Mouse (Mus musculus) T-helper 1 cell (primary cell): ENCODE data around the gene Gbe1.

ENCODE experiments used
- in situ Hi-C: fragments of 300-600 bp; cut with MboI, MseI; formaldehyde crosslinking; loops from one replicate; pipeline ENCODE4 v1.15.1; 2025; ENCODE audit warnings: high pct_unique_total_duplicates

The Gbe1 gene

DNA sequence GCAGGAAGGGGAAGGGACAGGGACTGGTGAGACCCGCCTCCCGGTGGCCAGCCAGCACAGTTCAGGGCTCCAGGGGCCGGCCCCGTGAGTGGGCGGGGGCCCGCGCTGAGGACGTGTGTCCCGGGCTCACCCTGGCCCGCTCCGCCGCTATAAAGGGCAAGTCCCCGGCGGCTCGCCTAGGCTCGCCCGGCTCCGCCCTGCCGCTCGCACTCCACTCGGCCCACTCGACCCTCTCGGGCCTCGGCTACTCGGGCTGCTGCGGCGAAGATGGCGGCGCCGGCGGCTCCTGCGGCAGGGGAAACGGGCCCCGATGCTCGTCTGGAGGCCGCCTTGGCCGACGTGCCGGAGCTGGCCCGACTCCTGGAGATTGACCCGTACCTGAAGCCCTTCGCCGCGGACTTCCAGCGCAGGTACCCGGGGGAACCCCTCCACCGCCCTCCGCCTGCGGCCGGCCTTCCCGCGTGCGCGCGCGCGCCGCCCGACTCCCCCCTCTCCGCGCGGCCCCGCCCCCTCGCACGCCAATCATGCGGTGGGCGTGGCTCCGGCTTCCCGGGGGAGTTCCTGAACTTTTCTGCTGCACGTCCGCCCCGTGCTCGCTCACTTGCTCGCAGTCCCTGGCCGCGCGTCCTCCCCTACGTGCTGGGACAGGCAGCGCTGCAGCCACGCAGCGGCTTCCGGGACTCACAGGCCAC, at the start of gene Gbe1:
Gbe1 (plus strand) TSS at position 64 of the 692 bp plus-strand sequence.
- in situ Hi-C loops = no loop called here

DNA sequence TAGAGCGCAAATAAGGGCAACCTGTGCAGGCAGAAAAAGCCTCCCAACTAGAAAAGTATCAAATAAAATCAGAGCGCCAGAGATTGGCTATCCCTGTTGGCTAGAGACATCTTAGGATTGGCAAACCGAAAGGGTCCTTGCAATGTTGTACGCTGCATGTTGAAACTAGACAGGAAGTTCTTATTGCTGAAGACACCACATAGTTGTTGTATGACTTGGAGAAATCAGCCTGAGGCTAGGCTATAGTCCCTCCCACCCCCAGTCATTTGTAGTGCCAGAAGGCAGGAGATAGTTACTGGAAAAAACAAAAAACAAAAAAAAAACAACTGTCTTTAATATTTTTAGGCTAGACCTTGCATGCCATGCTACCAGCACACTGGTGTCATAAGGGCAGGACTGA, 3.1 kb upstream of the Gbe1 start:
- in situ Hi-C loops = no loop called here

DNA sequence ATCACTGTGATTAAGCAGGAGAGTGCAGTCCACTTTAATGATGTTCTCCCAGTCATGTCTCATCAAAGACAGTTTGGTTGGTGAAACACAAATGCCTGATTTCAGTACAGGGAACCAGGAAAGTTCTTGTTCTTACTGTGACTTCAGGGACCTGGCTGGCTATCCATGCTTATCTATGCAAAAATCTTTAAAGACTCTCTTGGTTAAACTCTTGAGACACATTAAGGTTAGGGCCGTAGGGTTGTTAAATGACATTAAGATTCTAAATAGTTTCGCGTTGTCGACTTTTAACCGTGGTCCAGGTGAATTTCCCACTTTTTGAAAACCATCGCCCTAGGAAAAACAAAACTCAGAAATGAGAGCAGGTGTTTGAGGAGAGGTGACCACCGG, 258 bp upstream of the Gbe1 start:
- in situ Hi-C loops = no loop called here

DNA sequence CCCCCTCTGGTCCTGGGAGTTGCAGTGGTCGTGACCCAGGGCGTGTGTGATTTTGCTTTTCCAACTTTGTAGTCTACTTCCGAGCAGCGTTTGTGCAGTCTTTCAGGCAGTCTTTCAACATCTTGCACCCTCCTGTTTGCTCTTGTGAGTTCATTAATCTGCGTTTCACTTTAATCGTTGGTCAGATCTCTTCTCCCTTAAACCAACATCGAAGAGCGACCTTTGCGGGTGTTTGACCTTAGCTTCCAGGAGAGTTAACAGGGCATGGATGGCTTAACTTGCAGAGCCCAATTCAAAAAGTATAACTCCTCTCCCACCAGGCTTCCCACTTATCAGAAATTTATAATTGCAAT, 805 bp downstream of the Gbe1 start:
- in situ Hi-C loops = no loop called here

DNA sequence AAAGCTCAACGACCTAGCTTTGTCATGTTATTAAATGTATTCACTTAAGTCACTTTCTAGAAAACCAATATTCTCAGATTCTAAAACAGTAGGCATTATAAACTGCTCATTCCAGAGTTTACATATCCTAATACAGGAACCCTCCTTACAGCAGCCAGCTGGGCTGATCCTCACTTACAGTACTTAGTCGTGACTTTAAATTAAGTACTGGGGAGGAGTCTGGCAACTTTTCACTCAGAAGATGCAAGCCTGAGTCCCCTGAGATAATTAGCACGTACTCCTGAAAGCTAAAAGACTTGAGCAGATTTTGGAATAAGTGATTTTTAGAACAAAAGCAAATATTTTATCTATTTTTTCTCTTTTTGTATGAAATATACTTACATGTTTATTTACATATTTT, 1.5 kb downstream of the Gbe1 start:
- in situ Hi-C loops = no loop called here

DNA sequence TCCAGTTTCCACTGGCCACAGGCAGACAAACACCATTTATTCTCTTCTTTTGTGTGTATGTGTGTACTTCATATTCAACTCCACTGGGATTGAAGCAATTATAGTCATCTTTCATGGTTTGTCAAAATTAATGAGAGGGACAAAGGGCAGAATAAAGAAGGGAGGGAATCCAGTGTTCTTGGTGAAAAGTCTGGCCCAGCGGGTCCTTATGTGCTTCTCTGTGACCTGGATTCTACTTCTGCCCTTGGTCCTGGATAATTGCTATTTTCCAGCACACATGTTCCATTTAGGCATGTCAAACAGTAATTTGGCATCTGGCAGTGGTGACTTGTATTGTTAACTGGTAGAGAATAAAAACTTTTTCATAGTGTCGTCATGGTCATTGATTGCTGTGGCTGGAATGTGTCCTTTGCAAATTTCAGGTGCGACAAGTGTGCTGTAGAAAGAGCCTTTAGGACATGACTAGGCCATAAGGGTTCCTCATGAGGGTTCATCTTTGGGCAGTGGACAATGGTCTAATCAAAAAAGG, 2.2 kb downstream of the Gbe1 start:
- in situ Hi-C loops = no loop called here

DNA sequence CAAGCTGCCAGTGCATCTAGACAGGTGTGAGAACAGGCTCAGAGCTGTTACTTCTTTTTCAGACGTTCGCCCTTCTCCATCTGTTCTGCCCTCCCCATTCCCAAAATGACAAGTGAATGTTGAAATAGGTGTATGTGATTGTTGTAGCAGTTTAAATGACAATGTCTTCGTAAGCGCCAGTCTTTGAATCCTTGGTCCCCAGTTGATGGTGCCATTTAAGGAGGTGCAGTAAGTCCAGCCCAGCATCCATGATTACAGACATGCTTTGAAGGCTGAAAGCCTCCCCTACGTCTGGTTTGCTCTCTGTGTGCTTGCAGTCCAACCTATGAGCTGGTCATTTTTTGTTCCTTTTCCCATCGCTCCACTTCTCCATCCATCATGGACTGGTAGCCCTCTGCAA, 5.6 kb downstream of the Gbe1 start:
- in situ Hi-C loops = no loop called here

DNA sequence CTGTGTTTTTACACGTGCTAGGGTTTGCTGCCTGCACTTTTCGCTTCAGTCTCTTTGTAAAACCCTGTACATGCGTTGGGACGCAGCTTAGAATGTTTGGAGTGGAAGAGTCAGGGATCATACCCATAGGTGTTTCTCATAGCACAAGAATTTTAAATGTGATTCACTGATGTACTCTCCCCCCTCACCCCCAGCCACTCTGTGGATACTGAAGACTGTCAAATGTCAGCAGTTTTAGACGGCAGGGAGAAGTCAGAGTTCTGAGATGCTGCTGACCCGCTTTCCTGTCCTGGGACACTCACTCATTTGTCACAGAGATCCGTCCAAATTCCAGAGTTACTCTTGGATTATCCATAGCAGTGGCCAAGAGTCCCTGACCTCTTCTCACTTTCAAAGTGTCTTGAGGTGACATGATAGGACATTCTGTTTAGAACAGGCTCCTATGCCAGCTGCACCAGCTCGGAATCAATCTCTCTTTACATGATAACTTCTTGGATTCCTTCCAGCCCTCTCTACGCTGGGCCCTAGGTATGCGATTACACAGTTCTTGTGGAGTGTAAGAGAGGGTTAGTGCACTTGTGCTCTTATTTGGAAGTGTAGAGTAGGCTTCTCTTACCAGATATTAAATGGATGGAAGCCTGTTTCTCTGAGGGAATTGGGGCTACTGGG, 7.0 kb downstream of the Gbe1 start:
- in situ Hi-C loops = no loop called here

DNA sequence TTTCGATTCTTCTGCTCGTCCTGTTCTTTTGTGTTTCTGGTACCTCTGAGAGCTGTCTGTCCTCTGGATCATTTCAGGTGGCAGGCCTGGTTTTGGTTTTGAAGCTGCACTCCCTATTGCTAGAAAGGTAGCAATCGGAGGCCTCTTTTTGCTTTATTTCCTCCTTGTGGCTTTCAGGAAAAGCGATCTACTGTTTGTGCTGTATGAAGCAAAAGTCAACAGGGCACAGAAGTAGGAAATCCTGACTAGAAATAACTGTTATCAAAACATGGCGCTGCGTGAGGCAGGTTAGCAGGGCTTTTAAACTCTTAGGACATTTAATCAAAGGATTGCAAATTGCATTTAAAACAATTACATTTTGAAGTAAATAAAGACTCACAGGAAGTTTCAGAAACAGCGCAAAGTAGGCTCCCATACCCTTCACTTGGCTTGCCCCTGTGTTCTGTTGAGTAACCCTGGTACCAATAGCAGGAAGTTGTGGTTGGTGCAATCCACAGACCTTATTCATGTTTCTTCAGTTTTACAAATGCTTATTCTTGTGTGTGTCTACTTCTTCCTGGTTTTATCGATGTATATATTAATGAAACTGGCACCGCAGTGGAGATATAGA, 12.7 kb downstream of the Gbe1 start:
- in situ Hi-C loops = no loop called here

DNA sequence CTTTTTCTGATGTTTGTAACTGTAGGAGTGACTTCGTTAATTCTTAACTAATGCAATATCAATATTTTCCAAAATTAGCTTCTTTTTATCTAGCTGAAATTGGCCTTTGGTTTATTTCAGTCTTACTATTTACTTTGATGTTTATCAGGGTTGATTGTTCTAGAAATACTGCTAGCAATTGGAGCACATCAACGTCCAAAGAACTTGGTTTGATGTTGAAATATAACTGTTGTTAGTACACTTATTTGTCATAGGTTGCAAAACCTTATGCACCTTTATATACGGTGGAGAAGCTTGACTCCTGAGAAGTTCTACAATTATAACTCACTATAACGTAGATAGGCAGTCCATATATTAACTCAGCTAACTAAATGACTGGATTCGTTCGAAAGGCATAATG, 14.8 kb downstream of the Gbe1 start:
- in situ Hi-C loops = no loop called here

DNA sequence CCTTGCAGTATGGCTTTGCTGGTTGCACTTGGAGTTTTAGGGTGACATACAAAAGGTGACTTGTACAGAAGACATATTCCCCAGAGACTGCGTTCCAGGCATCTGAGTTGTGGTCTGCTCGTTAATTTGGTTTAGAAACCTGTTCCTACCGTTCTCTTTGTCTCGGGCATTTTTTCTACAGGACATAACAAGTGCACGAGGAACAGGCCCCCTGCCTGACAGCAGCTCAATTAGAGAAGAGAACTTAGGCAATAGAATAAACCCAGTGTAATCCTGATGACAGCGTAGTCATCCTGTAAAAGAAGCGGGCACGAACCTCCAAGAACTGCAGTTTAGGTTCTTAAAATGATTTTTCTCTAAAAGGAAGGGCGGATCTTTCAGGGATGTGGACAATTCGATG, 15.3 kb downstream of the Gbe1 start:
- in situ Hi-C loops = no loop called here

DNA sequence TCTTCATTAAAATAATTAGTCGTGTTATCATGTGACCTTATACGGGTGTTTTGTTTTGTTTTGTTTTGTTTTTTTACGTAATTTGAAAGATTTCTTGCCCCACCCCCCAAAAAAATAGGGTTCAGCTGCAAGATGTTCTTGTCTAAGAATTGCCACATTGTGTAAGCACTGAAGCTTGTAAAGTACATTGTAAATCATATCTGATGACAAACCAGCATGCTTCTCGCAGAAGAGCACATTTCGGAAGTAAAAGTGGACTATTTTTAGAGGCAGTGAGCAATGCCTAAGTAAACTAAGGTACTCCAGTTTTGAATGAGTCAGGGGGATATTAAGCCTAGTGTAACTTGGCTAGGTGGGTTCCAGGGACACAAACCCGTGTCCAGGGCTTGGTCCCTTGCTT, 15.7 kb downstream of the Gbe1 start:
- in situ Hi-C loops = no loop called here

DNA sequence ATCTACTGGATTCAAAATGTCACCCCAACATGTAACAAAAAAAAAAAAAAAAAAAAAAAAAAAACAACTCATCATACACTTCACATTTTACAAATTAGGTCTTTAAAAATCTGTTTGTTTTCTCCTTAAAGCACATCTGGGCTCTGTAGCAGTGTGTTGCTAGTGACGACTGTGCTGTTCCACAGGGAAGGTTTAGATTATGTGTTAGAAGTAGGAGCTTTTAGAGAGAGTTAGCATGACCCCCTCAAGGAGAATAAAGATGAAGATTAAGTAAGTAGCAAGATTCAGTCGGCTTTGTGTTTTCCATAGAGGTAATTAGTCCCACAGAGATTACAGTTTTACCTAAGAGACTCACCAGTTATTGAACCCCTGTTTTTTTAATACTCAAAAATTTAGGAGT, 16.3 kb downstream of the Gbe1 start:
- in situ Hi-C loops = no loop called here

DNA sequence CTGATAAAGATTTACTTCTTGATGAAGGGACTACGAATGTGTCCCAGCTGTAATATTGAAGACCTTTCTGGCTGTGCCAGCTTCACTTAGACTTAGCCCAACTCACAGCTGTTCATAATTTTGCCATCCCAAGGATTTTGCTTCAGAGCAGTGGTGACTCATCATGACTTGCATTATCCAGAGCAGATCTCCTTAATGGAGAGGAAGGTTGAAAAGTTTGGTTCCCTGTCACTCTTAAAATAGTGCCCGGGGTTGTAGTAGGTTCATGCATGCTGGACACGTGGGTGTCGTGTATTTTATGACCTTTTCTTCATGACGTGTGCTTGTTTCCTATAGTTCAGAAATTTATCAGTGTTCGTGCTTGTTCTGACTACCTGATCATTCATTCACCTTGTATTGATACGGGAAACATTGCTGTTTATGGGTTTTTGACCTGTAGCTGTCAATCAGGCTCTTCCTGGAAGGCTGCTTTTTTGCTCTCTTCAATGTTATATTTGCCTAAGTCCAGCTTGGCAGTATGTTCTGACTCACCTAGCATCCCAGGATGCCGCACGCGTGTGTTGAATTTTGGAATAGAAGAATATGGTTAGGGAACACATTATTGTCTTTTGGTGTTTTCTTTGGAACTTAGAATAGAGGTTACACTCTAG, 17.0 kb downstream of the Gbe1 start:
- in situ Hi-C loops = no loop called here

DNA sequence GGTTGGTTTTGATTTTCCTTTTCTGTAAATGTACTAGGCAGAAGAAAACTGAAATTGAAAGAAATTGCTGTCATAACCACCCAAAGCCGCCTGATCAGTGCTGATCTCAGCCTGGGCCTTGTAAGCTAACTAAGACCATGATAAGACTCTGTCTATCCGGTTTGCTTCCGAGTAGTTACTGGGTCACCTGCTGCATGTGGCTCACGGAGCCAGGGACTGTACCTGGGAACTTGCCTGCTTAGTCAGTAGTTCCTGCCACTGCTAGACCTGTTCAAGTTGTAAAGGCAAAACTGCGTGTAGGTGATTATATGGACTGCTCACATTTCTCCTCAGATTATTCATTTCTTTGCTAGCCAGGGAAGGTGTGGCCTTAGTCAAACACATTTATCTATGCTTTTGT, 21.1 kb downstream of the Gbe1 start:
- in situ Hi-C loops = no loop called here

DNA sequence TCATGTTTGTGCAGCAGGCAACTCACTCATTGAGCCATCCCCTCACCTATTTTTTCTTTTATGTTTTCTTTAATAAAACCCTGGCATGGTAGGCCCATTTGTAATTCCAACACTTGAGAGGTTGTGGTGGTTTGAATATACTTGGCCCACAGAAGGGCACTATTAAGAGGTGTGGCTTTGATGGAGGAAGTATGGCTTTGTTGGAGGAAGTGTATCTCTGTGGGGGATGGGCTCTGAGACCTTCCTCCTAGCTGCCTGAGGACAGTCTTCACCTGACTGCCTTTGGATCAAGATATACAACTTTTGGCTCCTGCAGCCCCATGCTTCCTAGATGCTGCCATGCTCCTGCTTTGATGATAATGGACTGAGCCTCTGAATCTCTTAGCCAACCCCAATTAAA, 21.7 kb downstream of the Gbe1 start:
- in situ Hi-C loops = no loop called here

DNA sequence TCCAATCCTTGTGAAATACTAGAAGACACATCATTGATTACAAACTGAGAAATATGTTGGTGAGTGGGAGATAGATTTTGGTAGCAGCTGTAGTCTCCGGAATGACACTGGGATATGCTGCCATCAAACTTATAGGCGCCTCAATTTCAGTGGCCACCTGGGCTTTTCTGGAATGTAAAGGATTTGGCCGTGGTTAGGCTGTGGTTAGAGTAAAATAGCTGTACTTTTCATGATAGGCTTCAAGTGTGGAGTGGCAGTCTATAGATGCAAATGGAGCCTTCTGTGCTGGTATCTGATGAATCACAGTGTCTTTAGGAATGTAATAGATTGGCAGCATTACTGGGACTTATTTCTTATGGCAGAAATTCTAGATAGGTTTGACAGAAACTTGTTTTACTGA, 23.9 kb downstream of the Gbe1 start:
- in situ Hi-C loops = no loop called here

DNA sequence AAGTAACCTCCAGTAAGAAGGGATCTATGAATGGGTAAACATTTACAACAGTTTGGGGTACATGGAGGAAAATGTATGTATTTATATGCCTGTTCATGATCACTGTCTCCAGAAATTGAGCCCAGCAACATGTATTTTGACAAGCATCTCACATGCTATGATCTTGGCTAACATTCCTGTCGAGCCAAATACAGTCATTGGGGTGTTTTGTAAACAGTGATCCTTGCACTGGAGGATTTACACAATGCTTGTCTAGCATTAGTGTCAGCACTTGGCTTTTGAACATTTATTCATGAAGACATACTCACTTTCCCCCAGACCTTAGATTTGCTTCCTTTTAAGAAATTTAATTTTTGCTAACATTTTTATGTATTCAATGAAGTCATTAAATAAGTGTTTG, 30.7 kb downstream of the Gbe1 start:
- in situ Hi-C loops = no loop called here

DNA sequence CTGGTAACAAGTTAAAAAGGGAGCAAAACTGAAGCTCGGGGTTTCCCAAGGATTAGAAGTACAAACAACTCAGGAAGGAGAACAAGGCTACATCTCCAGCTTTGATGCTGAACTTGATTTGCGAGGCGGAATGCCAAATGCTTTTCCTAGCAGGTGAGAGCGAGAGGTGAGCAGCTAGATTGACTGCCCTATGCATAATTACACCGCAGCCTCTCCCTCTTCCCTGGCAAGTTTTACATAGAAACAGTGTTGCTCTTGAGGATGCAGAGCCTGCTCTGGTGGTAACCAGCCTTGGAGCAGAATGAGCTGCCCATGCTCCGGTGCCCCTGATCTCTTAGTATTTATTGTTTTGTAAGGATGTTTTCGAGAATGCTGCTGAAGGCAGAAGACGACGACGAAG, 31.9 kb downstream of the Gbe1 start:
- in situ Hi-C loops = no loop called here

DNA sequence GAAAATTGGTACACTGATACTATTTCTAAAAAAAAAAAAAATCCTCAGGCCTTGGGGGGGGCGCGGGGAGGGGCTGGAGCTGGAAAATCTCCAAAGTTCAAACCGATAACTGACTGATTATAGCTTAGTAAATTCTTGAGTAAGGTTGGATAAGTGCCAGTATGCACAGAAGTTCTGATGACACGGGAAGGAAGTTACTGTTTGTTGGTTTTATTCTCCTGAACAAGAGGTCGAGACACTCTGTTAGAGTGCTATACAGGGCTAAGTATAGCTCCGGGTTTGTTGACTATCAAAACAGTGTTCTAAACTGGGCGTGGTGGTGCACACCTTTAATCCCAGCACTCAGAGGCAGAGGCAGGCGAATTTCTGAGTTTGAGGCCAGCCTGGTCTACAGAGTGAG, 36.3 kb downstream of the Gbe1 start:
- in situ Hi-C loops = loop anchor here (10.0 kb wide), 1 partner anchor 1465 kb away; no protein-coding TSS in a partner anchor

DNA sequence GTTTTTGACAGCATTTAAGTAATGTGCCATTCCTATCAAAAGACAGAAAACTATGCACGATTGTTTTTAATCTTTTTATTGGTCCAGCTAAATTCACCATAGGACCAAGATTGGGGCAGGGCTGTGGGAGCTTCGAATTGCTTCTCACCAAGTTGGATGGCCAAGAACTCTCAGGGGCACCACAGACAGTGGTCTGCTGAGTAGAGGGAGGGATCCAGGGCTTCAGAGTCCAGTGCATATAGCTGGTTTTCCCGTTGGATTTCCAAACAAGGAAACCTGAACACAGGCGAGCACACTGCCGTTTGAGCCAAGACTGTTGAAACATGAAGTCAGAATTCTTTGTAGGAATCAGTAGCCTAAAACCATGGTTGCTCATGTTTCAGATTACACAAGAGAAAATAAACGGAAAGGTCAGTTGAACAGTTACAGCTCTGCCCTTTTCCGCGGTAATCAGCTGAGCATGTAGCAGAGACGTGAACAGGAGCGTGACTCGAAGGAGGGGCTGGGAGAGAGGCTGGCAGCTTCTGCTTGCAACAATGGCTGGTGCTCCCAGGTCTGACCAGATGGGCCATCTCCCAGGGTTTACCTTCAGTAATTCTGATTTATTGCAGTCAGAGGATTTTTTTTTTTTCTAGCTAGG, 38.0 kb downstream of the Gbe1 start:
- in situ Hi-C loops = loop anchor here (10.0 kb wide), 1 partner anchor 1467 kb away; no protein-coding TSS in a partner anchor

DNA sequence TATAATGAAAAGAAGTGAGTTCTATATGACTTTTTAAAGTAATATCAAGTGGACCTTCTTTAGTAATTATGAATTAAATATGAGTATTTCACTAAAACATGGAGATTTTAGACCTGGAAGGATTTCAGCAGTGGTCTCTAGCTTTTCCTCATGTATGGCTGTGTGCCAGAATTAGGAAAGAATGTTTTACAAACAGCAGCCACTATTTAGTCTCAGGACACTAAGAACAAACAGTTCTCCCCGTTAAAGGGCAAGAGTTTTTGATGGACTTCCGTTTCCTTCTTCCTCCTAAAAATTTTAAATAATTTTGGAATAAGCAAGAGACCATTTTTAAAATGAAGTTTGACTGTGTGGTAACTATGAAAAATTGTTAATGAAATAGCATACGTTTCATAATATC, 38.8 kb downstream of the Gbe1 start:
- in situ Hi-C loops = loop anchor here (10.0 kb wide), 1 partner anchor 1468 kb away; no protein-coding TSS in a partner anchor
